Mouse (Mus musculus) megakaryocyte, embryonic 14.5 days (primary cell): Measurements from ENCODE around the gene Rbm4.

Experiments
- FLI1 ChIP-seq: IDR thresholded peaks from 2 replicates; pipeline ENCODE4 v1.6.1; 2012; ENCODE audit warnings: low read length, inconsistent platforms, mixed read lengths
- GATA1 ChIP-seq: IDR thresholded peaks from 3 replicates; pipeline ENCODE4 v1.6.1; 2012; ENCODE audit warnings: mixed read lengths, low read length, inconsistent platforms, borderline replicate concordance

GRCm38 (mm10) chr19:4762876-4763275 is 30.8 kb downstream of the Rbm4 start:
- TF ChIP-seq GATA1: no peak
- TF ChIP-seq FLI1: no peak
